Mouse (Mus musculus) olfactory bulb, adult 2 months (tissue): Measurements from ENCODE around the gene Kpna6. TPM values are rescaled to one million over a fixed set of nuclear protein-coding genes. Genes with fewer than 3 reads are reported as not detected.
"Not testable (repeated sequence)": the region's sequence is repeated elsewhere in the genome, so short reads cannot be mapped to it uniquely, and the experiment has no call there.

Experiments
- H3K27ac ChIP-seq: fragments of 200-500 bp; 2 replicates; pipeline ENCODE4 v1.5.1; 2012; ENCODE audit warnings: low read depth, low read length; ENCODE audit not compliant: insufficient read depth
- H3K4me1 ChIP-seq: fragments of 200-500 bp; 2 replicates; pipeline ENCODE4 v1.6.1; 2012; ENCODE audit warnings: low read length; ENCODE audit not compliant: control insufficient read depth, insufficient read depth
- H3K4me3 ChIP-seq: fragments of 200-500 bp; 2 replicates; pipeline ENCODE4 v1.5.1; 2012; ENCODE audit warnings: mild to moderate bottlenecking, low read depth, low read length, moderate library complexity; ENCODE audit not compliant: insufficient read depth
- CTCF ChIP-seq: fragments of 200-500 bp; IDR thresholded peaks from 2 replicates; pipeline ENCODE4 v1.5.1; 2012; ENCODE audit warnings: low read depth, mild to moderate bottlenecking, low read length, moderate library complexity; ENCODE audit not compliant: insufficient read depth
- POLR2A ChIP-seq: fragments of 200-500 bp; IDR thresholded peaks from 2 replicates; pipeline ENCODE4 v1.6.1; 2012; ENCODE audit warnings: mild to moderate bottlenecking, low read depth, low read length, moderate library complexity; ENCODE audit not compliant: insufficient read depth
- WGBS: fragments of 180-500 bp; shearing (Covaris S2); methylation state at CpG from one replicate; pipeline ENCODE4 v1.1.7; 2018; 5-methylcytosine and 5-hydroxymethylcytosine counted together
- polyA plus RNA-seq: library from polyadenylated mRNA; stranded (reverse); fragments of >200 nt; gene quantifications from 2 replicates; pipeline ENCODE4 v1.2.4, GENCODE M21; 2012; ENCODE audit warnings: low replicate concordance; ENCODE audit not compliant: missing spikeins, insufficient read depth, insufficient read length

Gene Kpna6
- polyA plus RNA-seq, result not detected in 2 replicates

DNA sequence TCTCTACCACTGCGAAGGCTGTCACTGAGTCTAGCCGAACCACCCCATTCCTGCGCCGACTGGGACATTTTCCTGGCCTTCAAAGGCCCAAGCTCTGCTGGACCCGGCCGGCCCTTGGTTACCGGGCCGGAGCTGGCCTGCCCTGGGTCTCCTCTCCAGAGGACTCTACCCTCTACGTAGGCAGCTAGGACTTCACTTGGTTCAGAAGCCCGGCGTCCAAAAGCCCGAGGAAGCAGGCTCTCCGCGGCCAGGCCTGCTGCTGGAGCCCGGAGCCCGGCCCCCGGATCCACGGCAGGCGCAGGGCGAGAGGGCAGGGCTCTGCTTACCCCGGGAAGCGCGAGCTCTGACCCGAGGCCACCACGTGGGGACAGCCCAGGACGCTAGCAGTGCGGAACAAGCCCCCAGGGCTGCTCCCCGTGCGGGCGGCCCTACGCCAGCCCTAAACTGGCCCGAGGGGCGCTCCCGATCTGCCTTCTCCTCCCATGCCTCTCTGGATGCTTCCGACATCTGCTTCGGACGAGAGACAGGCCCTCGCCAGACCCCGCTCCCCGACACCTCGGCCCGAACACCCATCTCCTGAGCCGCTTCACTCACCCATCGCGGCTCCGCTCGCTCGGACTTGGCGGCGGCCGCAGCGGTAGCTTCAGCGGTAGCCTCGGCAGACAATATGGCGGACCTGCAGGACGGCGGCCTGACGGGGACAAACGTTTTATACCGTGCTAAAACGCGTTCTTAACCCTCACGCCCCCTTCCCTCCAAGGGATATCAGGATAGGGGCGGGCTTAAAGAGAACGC is at the start of gene Kpna6:
Gene Kpna6 (minus strand): TSS at position 685 of the 795 bp plus-strand sequence.
- TF ChIP-seq POLR2A (peak; percentile 62), CTCF (no peak)
- Histone ChIP-seq H3K4me1 (no peaks in the 10 kb centered on the region), H3K4me3 (peak within 1 kb of the TSS; percentile 63), H3K27ac (peak within 1 kb of the TSS; percentile 57)
- under 1% methylated on average over 65 of the region's 65 CpGs for WGBS

DNA sequence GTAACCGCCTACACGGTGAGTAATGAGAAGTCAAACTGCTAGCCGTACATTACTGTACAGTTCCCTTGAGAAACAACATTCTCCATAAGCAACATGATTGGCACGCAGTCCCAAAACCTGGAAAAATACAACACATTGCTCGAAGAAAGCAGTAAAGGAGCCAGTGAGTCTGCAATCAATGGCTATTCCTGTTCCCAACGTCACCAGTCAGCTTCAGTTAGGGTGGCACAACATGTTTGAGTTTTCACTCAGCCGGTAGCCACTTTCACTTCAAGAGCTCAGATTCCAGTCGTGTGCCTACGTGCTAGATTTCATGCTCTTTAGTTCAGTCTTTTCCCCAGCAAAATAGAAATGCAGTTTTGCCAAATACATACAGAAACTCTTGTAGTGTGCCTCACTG is 43.7 kb upstream of the Kpna6 start:
- TF ChIP-seq CTCF, result no peak
- no peak for TF ChIP-seq POLR2A
- Histone ChIP-seq H3K4me1 (no peaks in the 10 kb centered on the region), H3K4me3 (no peak overlapping the region), H3K27ac (no peak overlapping the region)
- 74% methylated on average over 9 of the region's 9 CpGs for WGBS

DNA sequence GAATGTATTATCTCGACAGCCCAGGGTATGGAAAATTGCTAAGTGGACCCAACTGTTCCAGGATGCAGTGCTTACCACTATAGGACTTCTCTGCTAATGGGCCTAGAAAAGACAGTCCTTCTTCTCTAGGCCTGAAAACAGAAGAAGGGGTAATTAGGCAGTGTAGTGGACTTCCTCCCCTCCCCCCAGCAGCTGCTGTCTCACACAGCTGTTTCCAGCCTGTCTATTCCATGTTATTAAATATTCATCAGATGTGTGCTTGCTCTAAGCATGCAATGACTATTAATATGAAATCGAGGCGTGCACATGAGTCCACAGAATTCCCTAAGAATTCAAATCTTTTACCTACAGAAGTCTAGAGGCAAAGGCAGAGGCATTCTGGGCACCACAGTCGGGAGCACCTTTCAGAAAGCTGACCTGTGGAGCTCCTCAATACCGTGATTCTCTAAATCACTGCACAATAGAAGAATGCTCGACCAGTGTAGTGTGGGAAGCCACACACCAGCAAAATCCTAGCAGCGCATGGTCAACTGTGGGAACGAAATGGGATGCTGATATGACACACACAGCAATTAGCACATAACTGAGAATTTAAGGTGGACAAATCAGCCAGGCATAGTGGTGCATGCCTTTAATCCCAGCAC is 37.0 kb upstream of the Kpna6 start:
- WGBS, result 41% methylated on average over 8 of the region's 8 CpGs
- TF ChIP-seq CTCF (no peak), POLR2A (no peak)
- Histone ChIP-seq H3K27ac (peak overlapping the region; percentile 73; the same call in 1 of the 2 replicates), H3K4me3 (no peak overlapping the region), H3K4me1 (peaks cover 4% of the 10 kb centered on the region; the same call in 1 of the 2 replicates)

DNA sequence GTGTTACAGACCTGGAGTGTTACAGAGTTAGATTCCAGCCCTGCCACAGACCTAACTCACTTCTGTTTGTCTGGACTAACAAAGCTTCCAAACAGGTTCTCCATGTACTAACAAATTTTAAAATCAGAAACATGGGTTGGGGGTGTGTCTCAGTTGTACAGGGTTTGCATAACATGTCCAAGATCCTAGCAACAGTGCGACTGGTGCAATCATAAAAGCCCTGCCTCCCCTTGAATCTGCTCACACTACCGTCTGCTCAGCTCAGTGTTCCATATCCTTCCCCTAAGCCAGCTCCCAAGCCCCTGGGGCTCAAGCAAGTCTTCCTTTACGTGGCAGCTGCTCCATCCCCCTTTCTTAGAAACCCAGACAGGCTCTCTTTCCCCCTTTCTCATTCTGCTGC is 34.2 kb upstream of the Kpna6 start:
- Histone ChIP-seq H3K27ac (no peak overlapping the region), H3K4me1 (peaks cover 13% of the 10 kb centered on the region), H3K4me3 (no peak overlapping the region)
- 33% methylated on average over 3 of the region's 3 CpGs for WGBS
- TF ChIP-seq CTCF, result no peak
- TF ChIP-seq POLR2A, result no peak

DNA sequence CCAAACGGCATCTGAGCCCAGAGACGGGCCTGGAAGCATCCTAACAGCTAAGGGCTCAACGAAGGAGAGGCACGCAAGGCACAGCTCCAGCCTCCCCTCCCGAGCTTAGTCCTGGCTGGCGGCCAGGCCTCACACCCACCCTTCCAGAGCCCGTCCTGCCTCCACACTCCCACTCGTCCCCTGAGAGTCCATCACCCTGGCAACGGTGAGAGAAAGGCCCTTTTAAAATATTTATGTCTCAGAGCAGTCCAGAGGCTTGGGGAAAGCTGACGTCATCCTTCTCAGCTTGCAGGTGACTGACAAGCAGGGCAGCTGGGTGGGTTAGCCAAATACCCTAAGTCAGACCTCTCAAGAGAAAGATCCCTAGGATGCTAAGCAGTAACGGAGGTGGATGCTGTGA is 29.9 kb upstream of the Kpna6 start:
- 3% methylated on average over 11 of the region's 11 CpGs for WGBS
- Histone ChIP-seq H3K4me3 (no peak overlapping the region; the same call in 1 of the 2 replicates), H3K27ac (peak overlapping the region; percentile 79), H3K4me1 (peaks cover 12% of the 10 kb centered on the region)
- TF ChIP-seq POLR2A (no peak), CTCF (no peak)

DNA sequence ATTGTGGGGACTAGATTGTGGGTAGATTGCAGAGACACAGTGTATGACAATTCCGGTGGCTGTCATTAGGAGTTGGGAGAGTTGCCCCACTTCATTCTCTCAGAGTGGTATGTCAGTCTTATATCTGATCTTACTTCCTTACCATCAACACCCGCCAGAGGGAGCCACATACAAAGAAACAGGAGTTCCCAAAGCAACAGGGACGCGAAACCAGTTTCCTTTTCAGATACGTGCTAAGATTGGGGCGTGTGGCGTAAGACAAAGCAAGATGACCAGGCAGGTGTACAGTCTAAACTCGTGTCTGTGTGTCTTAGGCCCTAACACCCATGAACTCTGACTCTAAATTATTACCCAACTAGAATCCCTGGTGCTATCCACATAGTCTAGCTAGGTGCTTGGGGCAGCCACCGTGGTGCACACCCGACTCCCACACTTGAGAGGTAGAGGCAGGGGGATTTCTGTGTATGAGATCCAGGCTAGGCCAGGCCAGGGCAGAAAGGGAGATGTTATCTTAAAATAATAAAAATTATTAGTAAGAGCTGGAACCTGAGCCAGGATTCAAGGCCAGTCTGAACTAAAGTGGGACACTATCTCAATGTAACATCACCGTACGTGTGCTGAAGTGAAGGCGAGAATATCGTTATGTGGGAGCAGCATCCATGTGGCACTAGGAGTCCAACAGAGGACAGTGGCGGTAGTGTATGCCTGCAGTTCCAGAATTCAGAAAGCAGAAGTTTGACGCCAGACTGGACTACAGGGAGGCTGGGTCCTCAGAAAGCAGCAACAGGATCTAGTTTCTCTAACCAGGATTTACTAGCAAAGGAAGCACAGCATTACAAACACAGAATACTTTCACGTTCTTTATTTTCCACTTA is 29.2 kb upstream of the Kpna6 start:
- Histone ChIP-seq H3K4me3 (no peak overlapping the region), H3K4me1 (peaks cover 9% of the 10 kb centered on the region), H3K27ac (peak overlapping the region; percentile 79)
- WGBS, result 20% methylated on average over 17 of the region's 17 CpGs
- TF ChIP-seq POLR2A, result no peak
- no peak for TF ChIP-seq CTCF

DNA sequence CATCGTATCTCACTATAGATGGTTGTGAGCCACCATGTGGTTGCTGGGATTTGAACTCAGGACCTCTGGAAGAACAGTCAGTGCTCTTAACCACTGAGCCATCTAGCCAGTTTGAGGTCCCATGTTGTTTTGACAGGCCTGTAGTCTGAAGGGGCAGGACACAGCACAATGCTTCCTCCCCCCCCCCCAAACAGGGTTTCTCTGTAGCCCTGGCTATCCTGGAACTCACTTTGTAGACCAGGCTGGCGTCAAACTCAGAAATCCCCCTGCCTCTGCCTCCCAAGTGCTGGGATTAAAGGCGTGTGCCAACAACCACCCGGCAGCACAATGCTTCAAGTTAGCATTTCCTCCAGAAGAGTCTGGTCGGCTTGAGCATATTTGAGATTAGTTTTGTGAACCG is 28.1 kb upstream of the Kpna6 start:
- 89% methylated on average over 6 of the region's 6 CpGs for WGBS
- H3K4me3 ChIP-seq, H3K4me1 ChIP-seq, H3K27ac ChIP-seq: not testable (repeated sequence)

DNA sequence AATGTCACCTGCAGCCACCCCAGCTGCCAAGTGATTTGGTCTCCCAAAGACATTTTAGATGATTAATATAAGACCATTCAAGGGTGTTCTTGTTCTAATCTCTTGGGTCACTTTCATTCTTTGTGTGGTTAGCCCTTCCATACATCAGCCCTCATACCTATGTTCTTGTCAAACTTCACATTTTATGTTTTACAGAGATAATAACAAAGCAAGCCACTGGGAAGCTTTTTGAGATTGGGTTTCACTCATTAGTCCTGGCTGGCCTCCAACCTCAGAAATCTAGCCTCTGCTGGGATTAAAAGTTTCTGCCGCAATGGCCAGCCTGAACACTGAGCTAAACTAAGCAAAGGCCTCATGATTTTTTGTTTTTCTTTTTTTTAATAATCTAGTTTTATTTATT is 27.6 kb upstream of the Kpna6 start:
- 37% methylated on average over 1 of the region's 1 CpGs for WGBS
- no peak for TF ChIP-seq POLR2A
- no peak for TF ChIP-seq CTCF
- Histone ChIP-seq H3K27ac (no peak overlapping the region), H3K4me1 (peaks cover 9% of the 10 kb centered on the region), H3K4me3 (no peak overlapping the region)

DNA sequence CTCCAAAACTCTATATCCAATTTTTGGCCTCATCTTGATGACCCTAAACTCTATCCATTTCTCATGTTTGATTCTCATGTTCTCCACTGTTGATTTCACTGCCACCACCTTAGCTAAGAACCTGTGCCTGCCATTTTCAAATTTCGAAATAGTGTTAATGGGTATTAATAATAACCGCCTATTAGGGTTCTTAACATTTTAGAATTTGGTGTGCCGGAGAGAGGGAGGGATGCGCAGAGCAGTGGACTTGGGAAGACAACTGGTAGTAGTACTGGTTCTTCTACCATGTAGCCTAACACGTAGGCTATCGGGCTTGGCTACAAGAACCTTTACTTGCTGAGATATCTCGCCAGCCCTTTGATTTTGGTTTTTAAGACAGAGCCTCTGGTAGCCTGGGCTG is 24.6 kb upstream of the Kpna6 start:
- Histone ChIP-seq H3K27ac (peak overlapping the region; percentile 60), H3K4me3 (no peak overlapping the region), H3K4me1 (peaks cover 10% of the 10 kb centered on the region)
- TF ChIP-seq CTCF, result no peak
- 78% methylated on average over 7 of the region's 7 CpGs for WGBS
